Mouse (Mus musculus) neural tube, embryonic 12.5 days (tissue): Measurements from ENCODE around the gene Sipa1l3. TPM values are rescaled to one million over a fixed set of nuclear protein-coding genes. Genes with fewer than 3 reads are reported as not detected.
A peak's percentile ranks its signal among the peaks of the same experiment; 100 is the strongest.

Experiments
- ATAC-seq: fragments of 200-750 bp; cut with Nextera tagmentation; 2 replicates; pipeline ENCODE4 v1.8.0; 2017; ENCODE audit warnings: low read depth, mild to moderate bottlenecking, moderate TSS enrichment, moderate library complexity; ENCODE audit not compliant: low FRiP score
- H3K27ac ChIP-seq: fragments of 300-500 bp; sonication (generic); 2 replicates; pipeline ENCODE4 v1.5.1; 2016
- H3K27me3 ChIP-seq: fragments of 300-500 bp; sonication (generic); replicated peaks from 2 replicates; pipeline ENCODE4 v1.6.1; 2016; ENCODE audit warnings: mild to moderate bottlenecking
- H3K36me3 ChIP-seq: fragments of 300-500 bp; sonication (generic); 2 replicates; pipeline ENCODE4 v1.6.1; 2016; ENCODE audit warnings: mild to moderate bottlenecking
- H3K4me1 ChIP-seq: fragments of 300-500 bp; sonication (generic); 2 replicates; pipeline ENCODE4 v1.6.1; 2016
- H3K4me2 ChIP-seq: fragments of 300-500 bp; sonication (generic); replicated peaks from 2 replicates; pipeline ENCODE4 v1.6.1; 2016; ENCODE audit warnings: mild to moderate bottlenecking
- H3K4me3 ChIP-seq: fragments of 300-500 bp; sonication (generic); 2 replicates; pipeline ENCODE4 v1.5.1; 2016
- H3K9ac ChIP-seq: fragments of 300-500 bp; sonication (generic); 2 replicates; pipeline ENCODE4 v1.6.1; 2016; ENCODE audit warnings: mild to moderate bottlenecking
- H3K9me3 ChIP-seq: fragments of 300-500 bp; sonication (generic); 2 replicates; pipeline ENCODE4 v1.6.1; 2016; ENCODE audit warnings: mild to moderate bottlenecking
- WGBS: fragments of 180-500 bp; shearing (Covaris S2); methylation state at CpG from one replicate; pipeline ENCODE4 v1.1.7; 2016; 5-methylcytosine and 5-hydroxymethylcytosine counted together
- polyA plus RNA-seq: library from polyadenylated mRNA; unstranded; fragments of >200 nt; fragmentation: Nextera tagmentation; extraction: Ambion mirVana; gene quantifications from 2 replicates; pipeline ENCODE4 v1.2.1, GENCODE M21; 2016

The Sipa1l3 gene
- polyA plus RNA-seq, 1 experiment from 2014 or later = 10.8 TPM

DNA sequence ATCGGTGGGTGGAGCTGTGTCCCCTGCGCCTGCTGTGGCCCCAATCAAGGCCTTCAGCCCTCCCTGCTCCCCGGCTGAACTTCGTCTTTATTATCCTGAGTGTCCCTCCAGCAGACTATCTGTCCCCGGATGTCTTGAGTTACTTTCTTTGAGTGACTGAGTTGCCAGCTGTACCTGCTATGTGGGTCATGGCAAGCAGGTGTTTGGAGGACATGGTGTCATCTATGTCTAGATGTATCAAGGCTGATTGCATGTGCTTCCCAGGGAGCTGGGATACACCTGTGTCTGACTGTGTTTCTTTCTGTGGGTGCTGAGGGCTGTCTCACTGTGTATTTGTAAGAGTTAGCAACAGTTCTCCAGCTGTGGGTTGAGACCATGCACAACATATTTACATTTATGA is 208.7 kb downstream of the Sipa1l3 start:
- ATAC-seq = no peak
- no peaks in the 10 kb centered on the region for H3K9me3 ChIP-seq
- H3K4me3 ChIP-seq = peak overlapping the region; percentile 76
- peak overlapping the region; percentile 86 for H3K4me2 ChIP-seq
- WGBS = 5% methylated on average over 5 of the region's 5 CpGs
- peaks cover 8% of the 10 kb centered on the region for H3K27me3 ChIP-seq
- peaks cover 70% of the 10 kb centered on the region for H3K4me1 ChIP-seq
- peaks cover 29% of the 10 kb centered on the region for H3K36me3 ChIP-seq
- H3K27ac ChIP-seq = no peak overlapping the region
- peak overlapping the region; percentile 83 for H3K9ac ChIP-seq

DNA sequence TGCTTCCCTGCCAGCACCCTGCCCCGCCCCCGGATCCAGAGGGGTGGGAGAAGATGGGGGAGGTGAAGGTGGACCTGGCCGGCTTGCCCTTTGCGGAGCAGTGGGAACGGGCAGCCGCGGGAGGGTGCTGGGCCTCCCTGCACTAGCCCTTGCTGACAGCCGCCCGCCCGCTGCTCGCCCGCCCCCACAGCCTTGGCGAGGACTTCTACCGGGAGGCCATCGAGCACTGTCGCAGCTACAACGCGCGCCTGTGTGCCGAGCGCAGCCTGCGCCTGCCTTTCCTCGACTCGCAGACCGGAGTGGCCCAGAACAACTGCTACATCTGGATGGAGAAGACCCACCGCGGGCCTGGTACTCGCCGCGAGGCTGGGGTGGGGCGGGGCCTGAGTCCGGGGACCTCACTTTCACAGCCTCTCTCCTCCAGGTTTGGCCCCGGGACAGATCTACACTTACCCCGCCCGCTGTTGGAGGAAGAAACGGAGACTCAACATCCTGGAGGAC is 209.2 kb downstream of the Sipa1l3 start:
- peak overlapping the region; percentile 76 for H3K4me3 ChIP-seq
- peaks cover 8% of the 10 kb centered on the region for H3K27me3 ChIP-seq
- peak overlapping the region; percentile 83 for H3K9ac ChIP-seq
- H3K36me3 ChIP-seq = peaks cover 25% of the 10 kb centered on the region
- no peaks in the 10 kb centered on the region for H3K9me3 ChIP-seq
- H3K4me1 ChIP-seq = peaks cover 70% of the 10 kb centered on the region
- ATAC-seq = no peak
- H3K27ac ChIP-seq = no peak overlapping the region
- peak overlapping the region; percentile 86 for H3K4me2 ChIP-seq
- 3% methylated on average over 36 of the region's 36 CpGs for WGBS

DNA sequence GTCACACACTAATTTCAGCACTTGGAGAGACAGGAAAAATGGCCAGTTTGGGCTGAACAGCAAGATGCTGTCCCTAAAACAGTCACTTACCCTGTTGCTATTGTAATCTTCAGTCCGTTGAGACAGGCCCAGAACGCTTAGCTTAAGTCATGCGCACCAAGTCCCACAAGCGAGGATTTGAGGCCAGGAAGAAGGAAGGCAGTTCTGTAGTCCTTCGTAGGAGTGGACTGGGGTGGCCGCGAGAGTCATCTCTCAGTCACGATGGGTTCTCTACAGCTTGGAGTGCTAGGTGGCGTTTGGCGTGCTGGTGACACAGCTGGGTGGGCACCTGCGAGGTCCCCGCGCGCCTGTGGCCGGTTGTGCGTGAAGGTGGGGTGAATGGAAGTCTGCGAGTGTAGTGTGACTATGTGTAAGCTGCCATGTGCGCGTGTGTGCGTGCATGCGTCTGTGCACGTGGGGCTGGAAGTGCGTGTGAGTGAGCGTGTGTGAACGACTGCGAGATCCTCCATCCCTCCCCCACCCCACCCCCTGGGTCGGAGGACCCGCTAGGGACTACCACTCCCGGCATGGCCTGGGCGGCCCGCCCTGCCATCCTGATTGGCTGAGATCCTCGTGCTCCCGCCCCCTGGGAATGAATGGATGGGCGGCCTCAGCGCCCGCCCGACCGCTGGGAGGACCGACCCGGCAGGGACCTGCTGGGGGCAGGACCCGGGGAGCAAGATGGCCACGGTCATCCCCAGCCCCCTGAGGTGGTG is 210.9 kb downstream of the Sipa1l3 start:
- Histone ChIP-seq H3K4me2 (peak overlapping the region; percentile 86), H3K36me3 (peaks cover 17% of the 10 kb centered on the region), H3K4me3 (peak overlapping the region; percentile 76), H3K27me3 (peaks cover 8% of the 10 kb centered on the region), H3K9me3 (no peaks in the 10 kb centered on the region), H3K9ac (peak overlapping the region; percentile 83), H3K27ac (peak overlapping the region; percentile 46; the same call in 1 of the 2 replicates), H3K4me1 (peaks cover 58% of the 10 kb centered on the region)
- ATAC-seq = peak; percentile 72
- WGBS = 1% methylated on average over 41 of the region's 42 CpGs

DNA sequence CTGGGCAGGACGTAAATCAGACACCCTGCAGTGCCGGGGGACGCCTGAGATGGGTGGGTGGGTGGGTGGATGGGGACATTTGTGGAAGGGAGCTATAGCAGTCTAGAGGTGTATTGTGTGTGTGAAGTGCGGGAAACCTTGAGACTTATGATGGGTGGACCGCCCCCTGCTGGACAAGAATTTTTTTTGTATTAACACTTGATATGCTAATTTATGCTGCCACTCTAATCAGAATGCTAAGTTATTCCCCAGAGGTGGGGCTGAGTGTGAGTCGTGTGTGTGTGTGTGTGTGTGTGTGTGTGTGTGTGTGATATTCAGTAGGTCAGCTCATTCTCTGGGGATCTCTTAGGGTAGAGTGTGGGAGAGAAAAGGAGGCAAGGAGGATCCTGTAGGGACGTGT is 211.8 kb downstream of the Sipa1l3 start:
- Histone ChIP-seq H3K4me2 (peak overlapping the region; percentile 86), H3K9me3 (no peaks in the 10 kb centered on the region), H3K4me3 (no peak overlapping the region), H3K27me3 (peaks cover 8% of the 10 kb centered on the region), H3K36me3 (peaks cover 10% of the 10 kb centered on the region), H3K27ac (no peak overlapping the region), H3K4me1 (peaks cover 54% of the 10 kb centered on the region), H3K9ac (no peak overlapping the region)
- ATAC-seq = no peak
- 13% methylated on average over 7 of the region's 7 CpGs for WGBS

DNA sequence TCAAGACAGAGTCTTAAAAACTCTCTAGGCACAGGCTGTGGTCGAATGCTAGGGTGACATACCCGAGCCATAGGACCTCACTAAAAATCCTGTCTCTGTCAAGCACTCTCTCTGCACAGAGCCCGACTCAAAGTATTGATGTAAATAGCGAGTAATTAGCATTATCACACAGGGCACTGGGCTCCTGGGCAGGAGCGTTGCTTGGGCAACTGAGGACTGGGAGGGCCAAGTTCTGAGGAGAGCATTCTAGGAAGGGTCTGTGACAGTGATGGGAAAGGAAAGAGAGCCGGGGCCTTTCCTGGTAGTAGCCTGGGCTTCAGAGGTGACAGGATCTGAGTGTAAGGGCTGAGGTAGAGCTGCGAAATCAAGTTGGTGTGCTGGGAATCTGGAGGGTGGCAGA is 212.3 kb downstream of the Sipa1l3 start:
- H3K4me1 ChIP-seq = peaks cover 54% of the 10 kb centered on the region
- no peaks in the 10 kb centered on the region for H3K9me3 ChIP-seq
- no peak overlapping the region for H3K4me3 ChIP-seq
- no peak overlapping the region for H3K9ac ChIP-seq
- peak overlapping the region; percentile 86 for H3K4me2 ChIP-seq
- H3K27ac ChIP-seq = no peak overlapping the region
- peaks cover 8% of the 10 kb centered on the region for H3K27me3 ChIP-seq
- 20% methylated on average over 7 of the region's 7 CpGs for WGBS
- H3K36me3 ChIP-seq = peaks cover 5% of the 10 kb centered on the region; the same call in 1 of the 2 replicates
- ATAC-seq = no peak

DNA sequence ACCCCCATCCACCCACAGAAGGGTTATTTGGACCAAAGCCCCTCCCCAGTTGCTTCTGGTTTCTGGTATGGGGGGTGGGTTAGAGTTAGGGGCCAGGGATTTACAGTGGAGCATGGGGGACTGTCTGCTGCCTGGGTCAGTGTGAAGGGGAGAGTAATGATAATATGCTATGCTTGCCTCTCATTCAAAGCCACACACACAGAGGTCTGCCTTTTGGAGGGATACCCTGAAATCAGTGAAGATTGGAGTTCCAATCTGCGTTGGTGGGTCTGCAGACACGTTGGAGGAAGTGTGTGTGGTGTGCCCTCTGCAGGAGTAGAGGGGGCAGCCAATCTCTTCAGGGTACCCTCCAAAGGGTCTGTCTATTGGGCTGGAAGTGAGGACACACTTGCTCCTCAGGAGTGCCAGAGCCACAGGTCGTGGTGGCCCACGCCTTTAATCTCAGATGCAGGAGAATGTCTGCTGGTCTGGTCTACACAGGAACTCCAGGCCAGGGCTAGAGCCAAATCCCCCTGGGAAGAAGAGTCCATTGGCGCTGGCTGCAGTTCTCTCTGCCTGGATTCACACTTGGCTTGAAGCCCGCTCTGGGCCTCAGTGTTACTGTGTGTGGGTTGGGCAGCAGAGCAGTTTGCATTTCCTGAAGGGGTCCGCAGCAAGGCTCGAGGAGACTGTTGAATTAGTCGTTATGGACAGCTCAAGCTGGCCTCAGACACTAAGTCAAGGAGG is 213.0 kb downstream of the Sipa1l3 start:
- H3K27ac ChIP-seq = peak overlapping the region; percentile 72
- ATAC-seq = no peak
- WGBS = 16% methylated on average over 9 of the region's 9 CpGs
- H3K9ac ChIP-seq = peak overlapping the region; percentile 83
- H3K9me3 ChIP-seq = no peaks in the 10 kb centered on the region
- peak overlapping the region; percentile 68 for H3K4me3 ChIP-seq
- peaks cover 53% of the 10 kb centered on the region for H3K4me1 ChIP-seq
- H3K4me2 ChIP-seq = peak overlapping the region; percentile 86
- H3K27me3 ChIP-seq = peaks cover 8% of the 10 kb centered on the region
- no peaks in the 10 kb centered on the region for H3K36me3 ChIP-seq

DNA sequence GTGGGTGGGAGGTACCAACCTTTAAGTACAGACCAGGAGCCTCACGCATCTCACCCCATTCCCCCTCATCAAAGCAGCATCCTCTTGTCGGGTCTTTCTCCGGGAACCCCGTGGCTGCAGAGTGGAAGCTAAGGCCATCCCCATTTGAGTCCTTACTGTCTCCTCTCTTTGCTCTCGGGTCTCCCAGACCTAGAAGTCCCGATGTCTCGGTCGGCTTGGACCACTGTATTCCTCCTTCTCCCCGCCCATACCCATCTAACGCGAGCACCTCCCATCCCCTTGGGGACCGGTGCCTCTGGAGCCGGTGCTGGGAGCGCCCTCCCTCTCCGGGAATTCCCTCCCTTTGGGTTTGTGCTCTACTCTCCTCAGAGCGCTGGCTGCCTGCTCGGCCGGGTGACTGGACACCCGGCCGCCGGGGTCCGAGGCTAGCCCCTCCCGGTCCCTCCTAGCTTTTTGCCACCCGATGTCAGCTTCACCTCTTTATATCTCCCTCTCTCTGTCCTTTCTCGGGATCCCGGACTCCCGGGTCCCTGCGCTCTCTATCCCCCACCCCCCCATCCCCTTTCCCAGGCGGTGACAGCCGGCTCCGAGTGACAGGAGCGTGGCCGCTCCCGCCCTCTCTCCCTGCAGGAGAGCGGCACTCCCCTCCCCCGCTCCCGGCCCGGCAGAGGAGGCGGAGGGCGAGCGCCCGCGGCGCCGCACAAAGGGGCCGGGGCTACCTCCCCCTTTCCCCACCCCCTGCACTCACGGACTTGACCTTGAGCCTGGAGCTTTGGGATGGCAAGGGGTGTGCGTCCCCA is 213.8 kb downstream of the Sipa1l3 start:
- WGBS = under 1% methylated on average over 48 of the region's 48 CpGs
- H3K36me3 ChIP-seq = no peaks in the 10 kb centered on the region
- 0 out of 2 replicates have a peak, but pooled peaks have one; percentile 6 for ATAC-seq
- H3K4me1 ChIP-seq = peaks cover 47% of the 10 kb centered on the region
- H3K9ac ChIP-seq = peak overlapping the region; percentile 83
- H3K4me2 ChIP-seq = peak overlapping the region; percentile 86
- no peaks in the 10 kb centered on the region for H3K9me3 ChIP-seq
- H3K27ac ChIP-seq = peak overlapping the region; percentile 72
- peaks cover 6% of the 10 kb centered on the region for H3K27me3 ChIP-seq
- H3K4me3 ChIP-seq = peak overlapping the region; percentile 68

DNA sequence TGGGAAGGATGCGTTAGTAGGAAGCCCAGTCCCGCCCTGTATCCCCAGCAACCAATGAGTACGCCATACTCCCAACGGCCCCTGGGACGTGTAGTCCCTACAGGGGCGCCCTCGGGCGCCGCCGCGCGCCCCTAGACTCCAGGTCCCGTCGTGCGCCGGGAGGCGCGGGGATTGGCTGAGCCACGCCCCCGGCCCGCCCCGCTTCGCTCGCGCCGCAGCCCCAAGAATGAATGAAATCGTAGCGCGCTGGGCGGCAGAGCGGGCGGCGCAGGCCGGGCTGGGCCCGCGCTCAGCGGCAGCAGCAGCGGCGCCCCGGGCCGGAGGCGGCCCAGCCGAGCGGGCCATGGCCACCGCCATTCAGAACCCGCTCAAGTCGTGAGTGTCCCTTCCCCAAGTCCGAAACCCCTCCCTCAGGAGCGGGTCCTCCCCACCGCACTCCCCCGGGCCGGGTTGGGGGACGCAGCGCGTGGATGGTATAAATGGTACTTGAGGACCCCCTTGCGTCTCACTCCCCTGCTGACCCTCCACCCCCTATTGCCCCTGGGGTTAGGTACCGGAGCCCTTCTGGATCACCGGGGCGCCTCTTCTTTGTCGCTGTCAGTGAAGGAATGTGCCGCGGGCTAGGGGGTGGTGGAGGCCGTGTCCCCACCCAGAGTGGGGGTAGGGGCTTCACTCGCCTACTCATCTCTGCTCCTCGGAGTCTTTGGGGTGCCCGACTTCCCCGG is 214.5 kb downstream of the Sipa1l3 start, which contains the start of gene Dpf1:
Gene Dpf1, plus strand, starts transcription at position 214 of the 725 bp plus-strand sequence.
- H3K36me3 ChIP-seq = no peaks in the 10 kb centered on the region
- ATAC-seq = peak; percentile 70
- H3K4me3 ChIP-seq = peak within 1 kb of the TSS; percentile 68
- H3K4me1 ChIP-seq = peaks cover 41% of the 10 kb centered on the region
- no peaks in the 10 kb centered on the region for H3K9me3 ChIP-seq
- peak within 1 kb of the TSS; percentile 72 for H3K27ac ChIP-seq
- no peaks in the 10 kb centered on the region for H3K27me3 ChIP-seq
- H3K9ac ChIP-seq = peak within 1 kb of the TSS; percentile 83
- WGBS = under 1% methylated on average over 67 of the region's 67 CpGs
- peak within 1 kb of the TSS; percentile 86 for H3K4me2 ChIP-seq

DNA sequence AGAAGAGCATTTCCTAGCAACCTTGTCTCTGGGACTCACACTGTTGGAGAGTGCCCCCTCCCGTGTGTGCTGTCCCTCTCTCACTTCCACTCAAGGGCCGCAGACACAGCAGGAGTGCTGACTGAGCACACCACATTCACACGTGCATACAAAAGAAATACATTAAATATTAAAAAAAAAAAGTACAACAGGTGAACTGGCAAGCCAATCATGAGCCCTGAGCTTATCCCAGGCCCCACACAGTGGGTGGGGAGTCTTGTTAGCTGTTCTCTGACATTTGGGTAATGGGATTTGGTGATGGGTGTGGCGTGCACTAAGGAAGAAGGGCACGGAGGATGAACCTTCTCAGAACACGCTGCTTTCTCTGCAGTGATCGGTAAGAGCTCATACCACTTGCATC is 215.8 kb downstream of the Sipa1l3 start:
- Histone ChIP-seq H3K27me3 (no peaks in the 10 kb centered on the region), H3K27ac (no peak overlapping the region), H3K4me2 (no peak overlapping the region), H3K9ac (no peak overlapping the region), H3K36me3 (no peaks in the 10 kb centered on the region), H3K4me1 (peaks cover 37% of the 10 kb centered on the region), H3K9me3 (no peaks in the 10 kb centered on the region), H3K4me3 (no peak overlapping the region)
- WGBS = 79% methylated on average over 7 of the region's 7 CpGs
- no peak for ATAC-seq

DNA sequence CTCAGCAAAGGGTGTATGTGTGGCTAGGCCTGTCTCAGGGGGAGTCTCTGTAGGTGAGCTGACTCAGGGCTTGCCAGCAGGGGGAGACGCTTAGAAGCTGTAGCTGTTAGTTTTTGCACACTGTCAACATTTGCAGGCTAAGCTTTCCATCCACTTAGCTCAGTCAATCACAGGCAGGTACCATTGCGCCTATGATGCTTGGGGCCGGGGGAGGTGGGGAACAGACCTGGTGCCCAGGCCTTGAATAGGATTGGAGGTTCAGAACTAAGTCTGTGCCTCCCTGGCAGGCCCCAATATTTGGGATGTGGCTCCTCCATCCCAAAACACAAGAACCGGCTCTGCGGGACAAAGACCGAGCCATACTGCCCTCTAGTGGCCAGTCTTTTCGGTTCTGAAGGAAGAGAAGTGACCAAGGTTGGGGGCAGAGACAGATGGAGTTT is 217.3 kb downstream of the Sipa1l3 start:
- no peaks in the 10 kb centered on the region for H3K27me3 ChIP-seq
- ATAC-seq = no peak
- H3K4me2 ChIP-seq = peak overlapping the region; percentile 45
- peak overlapping the region; percentile 46; the same call in 1 of the 2 replicates for H3K27ac ChIP-seq
- no peaks in the 10 kb centered on the region for H3K9me3 ChIP-seq
- H3K4me1 ChIP-seq = peaks cover 22% of the 10 kb centered on the region
- H3K4me3 ChIP-seq = no peak overlapping the region
- no peaks in the 10 kb centered on the region for H3K36me3 ChIP-seq
- no peak overlapping the region for H3K9ac ChIP-seq
- WGBS = 2% methylated on average over 7 of the region's 7 CpGs

DNA sequence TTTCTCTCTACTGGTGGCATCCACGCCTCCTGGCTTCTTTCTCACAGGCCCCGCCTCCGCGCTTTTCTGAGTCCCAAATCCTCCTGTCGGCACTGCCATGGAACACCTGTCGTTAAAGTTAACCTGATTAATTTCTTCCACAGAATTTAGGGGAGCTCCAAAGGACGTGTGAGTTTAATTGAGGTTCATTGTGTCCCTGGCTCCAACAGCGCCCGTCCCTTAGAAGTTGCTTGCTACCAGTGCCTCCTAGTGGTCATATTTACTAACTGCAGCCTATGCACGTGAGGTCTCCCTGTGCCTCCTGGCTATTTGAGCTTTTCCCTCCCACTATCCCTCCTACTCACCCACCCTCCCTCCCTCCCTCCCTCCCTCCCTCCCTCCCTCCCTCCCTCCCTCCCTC is 221.4 kb downstream of the Sipa1l3 start:
- Histone ChIP-seq H3K9me3 (no peaks in the 10 kb centered on the region), H3K27me3 (no peaks in the 10 kb centered on the region)
- no peak for ATAC-seq

More for the DNA sequence above, 221.4 kb downstream of the Sipa1l3 start:
- Histone ChIP-seq H3K4me2 (no peak overlapping the region; the same call in 1 of the 2 replicates), H3K27ac (no peak overlapping the region), H3K4me1 (peaks cover 16% of the 10 kb centered on the region), H3K9ac (no peak overlapping the region), H3K36me3 (no peaks in the 10 kb centered on the region), H3K4me3 (no peak overlapping the region)
- 13% methylated on average over 10 of the region's 10 CpGs for WGBS
